Mouse (Mus musculus): ENCODE measurements around the gene Nbeal2.

The Nbeal2 gene

DNA sequence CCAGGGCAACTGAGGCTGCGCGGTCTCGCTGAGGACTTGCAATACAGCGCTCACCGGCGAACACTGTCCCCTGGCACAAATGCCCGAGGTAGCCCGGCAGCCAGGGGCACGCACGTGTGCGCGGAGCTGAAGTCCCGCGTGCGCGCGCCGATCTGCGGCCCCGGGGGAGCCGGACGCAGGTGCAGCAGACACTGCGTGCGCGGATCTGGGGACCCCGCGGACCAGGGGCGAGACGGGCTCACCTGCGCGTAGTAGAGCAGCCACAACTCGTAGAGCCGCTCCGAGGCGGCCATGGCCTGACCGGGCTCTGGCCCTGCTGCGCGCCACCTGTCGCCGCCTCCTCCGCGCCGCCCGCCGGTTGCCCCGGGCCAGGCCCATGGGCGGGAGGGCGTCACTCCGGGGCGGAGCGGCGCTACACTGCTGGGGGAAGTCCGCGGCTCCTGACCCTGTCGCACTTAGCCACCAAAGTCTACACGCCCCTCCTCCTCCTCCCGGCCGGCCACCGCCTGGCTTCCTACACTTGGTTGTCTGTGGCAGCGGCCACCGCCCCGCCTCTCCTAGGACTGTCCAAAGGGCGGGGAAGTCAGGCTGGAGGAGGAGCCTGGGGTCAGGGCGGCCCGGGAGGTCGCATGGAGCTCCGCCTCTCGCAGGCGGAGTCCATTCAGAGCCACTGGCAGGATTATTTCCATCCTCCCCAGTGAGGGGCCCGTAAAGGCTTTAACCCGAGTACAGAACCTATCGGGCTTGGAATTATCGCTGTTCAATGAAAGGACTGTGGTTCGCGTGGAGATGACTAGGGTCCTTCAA is at the start of gene Nbeal2:
Nbeal2 (minus strand) TSS at position 507 of the 807 bp plus-strand sequence.
- WGBS, result 1% methylated on average over 75 of the region's 75 CpGs

DNA sequence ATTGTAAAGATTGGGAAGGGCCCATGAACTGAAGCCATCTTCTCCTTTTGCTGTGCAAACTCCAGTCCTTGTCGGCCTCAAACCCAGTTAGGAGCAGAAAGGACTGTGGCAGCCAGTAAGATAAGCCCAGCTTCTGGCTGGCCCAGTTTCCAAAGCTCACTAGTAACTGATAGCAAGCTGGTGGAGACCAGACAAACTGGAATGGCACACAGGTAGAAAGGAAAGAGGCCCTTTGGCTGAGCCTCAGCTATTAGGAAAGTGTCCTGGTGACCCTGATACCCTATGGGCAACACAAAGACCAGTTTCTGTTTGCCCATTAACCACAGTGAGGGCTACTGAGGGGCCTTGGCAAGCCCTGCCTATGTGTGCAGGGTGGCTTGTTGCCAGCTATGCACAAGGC is 48.9 kb upstream of the Nbeal2 start:
- WGBS, result 83% methylated on average over 1 of the region's 1 CpGs

GRCm38 (mm10) chr9:110701114-110702032 is 47.4 kb upstream of the Nbeal2 start:
- WGBS, result 68% methylated on average over 11 of the region's 12 CpGs

GRCm38 (mm10) chr9:110699574-110699973 is 45.6 kb upstream of the Nbeal2 start:
- WGBS, result 93% methylated on average over 3 of the region's 3 CpGs

GRCm38 (mm10) chr9:110697465-110697864 is 43.5 kb upstream of the Nbeal2 start:
- WGBS, result 78% methylated on average over 3 of the region's 3 CpGs

GRCm38 (mm10) chr9:110696427-110696826 is 42.5 kb upstream of the Nbeal2 start:
- 89% methylated on average over 5 of the region's 5 CpGs for WGBS

- WGBS, result 86% methylated on average over 4 of the region's 4 CpGs
Observed at GRCm38 (mm10) chr9:110695165-110695755, 41.3 kb upstream of the Nbeal2 start.

- WGBS, result 68% methylated on average over 8 of the region's 8 CpGs
Observed at GRCm38 (mm10) chr9:110689261-110689779, 35.4 kb upstream of the Nbeal2 start.

DNA sequence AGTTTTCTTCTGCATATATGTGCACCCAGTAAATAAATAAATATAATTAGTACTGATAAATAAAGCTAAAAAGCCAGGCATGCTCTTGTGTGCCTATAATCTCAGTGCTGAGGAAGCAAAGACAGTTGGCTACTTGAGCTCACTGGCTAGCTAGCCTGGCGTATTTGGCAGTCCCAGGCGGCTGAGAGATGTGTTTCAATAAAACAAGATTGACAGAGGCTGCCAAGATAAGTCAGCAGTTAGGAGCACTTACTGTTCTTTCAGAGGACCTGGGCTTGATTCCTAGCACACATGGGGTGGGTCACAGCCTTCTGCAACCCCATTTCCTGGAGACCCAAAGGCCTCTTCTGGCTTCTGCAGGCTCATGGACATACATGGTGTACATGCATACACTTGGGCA is 33.9 kb upstream of the Nbeal2 start:
- 82% methylated on average over 2 of the region's 2 CpGs for WGBS

DNA sequence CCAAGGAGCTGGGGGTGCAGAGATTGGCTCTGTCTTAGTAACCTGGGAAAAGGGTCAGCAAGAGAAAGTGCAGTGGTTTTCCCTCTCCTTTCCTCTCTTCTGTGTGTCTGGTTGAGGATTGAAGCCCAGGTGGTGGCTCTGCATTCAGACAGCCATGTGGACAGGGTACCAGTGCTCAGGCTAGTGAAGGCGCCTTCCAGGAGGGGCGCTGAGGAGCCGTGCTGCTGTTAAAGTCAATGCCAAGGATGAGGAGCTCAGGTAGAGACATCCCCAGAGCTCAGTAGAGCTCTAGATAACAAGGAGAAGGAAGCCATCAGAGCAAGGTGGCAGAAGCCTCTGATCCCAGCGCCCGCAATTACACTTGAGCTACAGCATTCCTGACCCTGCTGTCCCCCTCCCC is 33.1 kb upstream of the Nbeal2 start:
- WGBS, result 84% methylated on average over 5 of the region's 5 CpGs

DNA sequence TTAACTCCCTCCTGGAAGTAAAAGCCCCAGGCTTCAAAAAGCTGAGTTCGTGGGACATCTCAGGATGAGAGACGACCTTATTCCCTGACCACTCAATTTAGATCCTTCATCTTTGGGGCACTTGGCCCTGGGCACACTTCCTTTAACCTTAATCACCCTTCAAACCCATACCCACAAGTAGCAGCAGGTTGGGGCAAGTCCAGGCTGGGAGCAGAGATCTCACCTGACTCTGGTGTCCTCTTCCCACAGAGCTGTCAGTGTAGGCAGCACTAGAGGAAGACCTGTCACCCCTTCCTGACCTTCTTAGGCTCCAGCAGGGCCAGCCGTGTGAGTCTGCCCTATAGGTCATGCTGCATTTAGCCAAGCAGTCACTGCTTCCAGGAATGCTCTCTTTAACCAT is 32.5 kb upstream of the Nbeal2 start:
- WGBS, result 79% methylated on average over 3 of the region's 3 CpGs

- 77% methylated on average over 5 of the region's 5 CpGs for WGBS
Observed at GRCm38 (mm10) chr9:110685591-110685990, 31.6 kb upstream of the Nbeal2 start.

GRCm38 (mm10) chr9:110685187-110685586 is 31.2 kb upstream of the Nbeal2 start:
- 76% methylated on average over 8 of the region's 8 CpGs for WGBS

DNA sequence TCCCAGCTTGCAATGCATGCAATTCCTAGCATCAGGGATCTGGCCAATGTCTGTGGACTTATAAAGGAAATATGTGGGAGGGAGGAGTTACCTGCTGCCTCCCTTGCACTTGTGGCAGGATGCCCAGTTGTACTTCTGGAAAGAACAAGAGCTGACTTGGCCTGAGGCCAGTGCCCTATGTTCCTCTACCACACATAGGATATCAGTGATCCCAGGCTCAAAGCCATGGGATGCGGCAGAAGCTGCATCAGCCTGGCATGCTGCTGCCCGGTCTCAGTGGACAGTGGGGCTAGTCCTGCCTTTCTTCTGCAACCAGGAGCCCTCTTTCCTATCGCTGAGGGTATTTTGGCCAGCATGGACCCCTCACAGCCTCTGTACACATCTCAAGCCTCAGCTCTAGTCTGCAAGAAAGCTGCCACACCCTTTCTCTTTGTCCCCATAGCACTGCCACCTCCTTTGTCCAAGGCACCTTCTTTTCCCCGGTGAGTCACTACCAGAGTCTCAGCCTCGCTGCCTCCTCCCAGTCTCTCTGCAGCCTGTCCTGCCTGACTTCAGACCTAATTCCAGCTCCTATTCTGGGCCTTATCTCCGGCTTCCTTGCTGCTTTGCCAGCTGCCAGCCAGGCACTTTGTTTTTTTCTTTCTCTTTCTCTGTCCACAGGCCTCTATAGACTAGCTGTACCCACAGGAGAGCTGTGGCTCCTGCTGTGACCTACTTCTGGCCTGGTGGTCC is 30.3 kb upstream of the Nbeal2 start:
- 17% methylated on average over 6 of the region's 6 CpGs for WGBS

DNA sequence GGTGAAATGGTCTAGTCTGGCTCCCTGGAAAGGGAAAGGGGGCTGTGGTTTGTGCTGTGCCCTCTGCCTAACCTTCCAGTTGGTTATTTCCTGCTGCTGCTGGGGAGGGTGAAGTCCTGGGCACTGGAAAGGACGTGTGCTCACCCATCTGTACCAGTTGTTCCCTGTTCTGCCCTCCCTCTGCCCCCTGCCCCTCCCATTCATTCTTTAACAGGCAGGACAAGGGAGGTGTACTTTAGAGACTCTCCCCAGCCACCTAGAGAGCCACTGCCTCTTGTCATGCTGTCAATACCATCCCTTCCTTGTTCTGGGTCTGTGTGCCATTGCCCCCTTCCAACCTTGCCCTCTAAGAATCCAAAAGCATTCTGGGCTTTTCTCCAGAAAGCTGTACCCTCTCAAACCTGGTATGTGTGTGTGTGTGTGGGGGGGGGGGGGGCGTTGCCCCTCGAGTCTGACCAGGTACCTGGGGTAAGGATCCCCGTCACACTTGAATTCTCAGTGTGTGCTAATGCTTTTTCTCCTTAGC is 29.7 kb upstream of the Nbeal2 start:
- 35% methylated on average over 4 of the region's 4 CpGs for WGBS

DNA sequence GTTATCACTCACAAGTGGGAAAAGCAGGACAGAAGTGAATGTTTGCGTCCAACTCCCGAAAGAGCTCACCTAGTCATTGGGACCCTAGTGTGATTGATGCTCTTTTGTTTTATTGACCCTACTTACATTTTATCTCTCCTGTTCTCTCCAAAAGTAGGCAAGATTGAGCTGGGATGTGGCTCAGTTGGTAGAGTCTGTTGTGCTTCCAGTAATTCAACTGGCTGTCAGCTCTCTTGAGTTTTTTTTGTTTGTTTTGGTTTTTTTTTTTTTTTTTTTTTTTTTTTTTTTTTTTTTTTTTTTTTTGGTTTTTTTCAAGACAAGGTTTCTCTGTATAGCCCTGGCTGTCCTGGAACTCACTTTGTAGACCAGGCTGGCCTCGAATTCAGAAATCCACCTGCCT is 28.7 kb upstream of the Nbeal2 start:
- WGBS, result 85% methylated on average over 3 of the region's 3 CpGs

- 49% methylated on average over 5 of the region's 5 CpGs for WGBS
Observed at GRCm38 (mm10) chr9:110682255-110682654, 28.3 kb upstream of the Nbeal2 start.

DNA sequence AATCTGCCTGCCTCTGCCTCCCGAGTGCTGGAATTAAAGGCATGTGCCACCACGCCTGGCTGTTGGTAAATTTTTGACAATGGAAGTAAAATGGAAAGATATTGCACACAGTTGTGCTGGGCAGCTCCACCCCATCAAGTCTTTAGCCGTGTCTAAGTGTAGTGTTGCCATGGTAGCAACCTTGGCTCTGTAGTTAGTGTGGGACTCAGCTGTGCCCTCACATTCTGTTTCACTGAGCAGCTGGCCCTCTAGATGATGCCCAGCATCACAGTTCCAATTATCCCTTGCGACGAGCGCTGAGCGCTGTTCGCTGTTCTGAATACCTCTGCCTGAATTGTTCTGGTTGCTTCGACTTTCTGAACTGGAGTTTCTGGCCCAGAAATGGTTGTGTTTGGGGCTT is 27.9 kb upstream of the Nbeal2 start:
- WGBS, result 34% methylated on average over 9 of the region's 9 CpGs

GRCm38 (mm10) chr9:110680736-110681507 is 27.0 kb upstream of the Nbeal2 start:
- WGBS, result 57% methylated on average over 7 of the region's 7 CpGs

GRCm38 (mm10) chr9:110678886-110679285 is 24.9 kb upstream of the Nbeal2 start:
- WGBS, result 74% methylated on average over 5 of the region's 5 CpGs
